28 mouse cellular contexts compared by ENCODE assay signal in the genomic region with DNA sequence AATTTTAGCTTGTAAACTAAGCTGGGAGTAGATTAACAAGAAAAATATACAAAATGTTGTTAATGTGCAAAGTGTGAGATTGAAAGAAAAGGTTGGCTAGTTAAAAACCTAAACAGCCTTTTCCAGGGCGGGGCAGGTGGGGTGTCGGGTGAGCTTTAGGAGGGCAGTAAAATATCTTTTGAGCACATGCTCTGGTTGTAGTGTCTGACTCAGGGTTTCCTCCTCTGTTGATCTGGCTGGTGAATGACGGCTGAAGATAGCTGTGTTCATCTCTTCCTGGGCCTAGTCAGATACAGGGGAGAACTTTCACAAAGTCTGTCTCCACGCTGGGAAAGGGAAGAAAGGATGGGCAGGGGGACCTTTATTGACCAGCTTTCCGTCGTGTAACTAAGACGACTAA.
DNase-seq lines count a peak whose midpoint lies in the region; ATAC-seq lines count a peak whose summit lies in the region.
"Had no signal": no experiment of that assay in that cellular context is flagged by ENCODE, and none has a peak within 500 bp of the region (broad histone marks: within the 10 kb centered on the region; RNA-seq: fewer than 3 reads in every experiment).

No protein-coding gene starts in this region.

- H3K4me1 ChIP-seq in liver, embryonic 15.5 days (replicated peaks): peaks cover 38% of the 10 kb centered on the region
- H3K4me1 ChIP-seq: heart, embryonic 10.5 days; hindbrain, embryonic 12.5 days; intestine, embryonic 15.5 days; limb, embryonic 10.5 days; limb, embryonic 15.5 days; lung, embryonic 15.5 days; midbrain, embryonic 15.5 days had no signal

- H3K4me3 ChIP-seq in liver, embryonic 15.5 days (replicated peaks): no peak overlapping the region
- H3K4me3 ChIP-seq: forebrain, embryonic 13.5 days; heart, embryonic 10.5 days; hindbrain, embryonic 12.5 days; intestine, embryonic 15.5 days; limb, embryonic 10.5 days; limb, embryonic 15.5 days; lung, embryonic 15.5 days; midbrain, embryonic 15.5 days had no signal

- 43% methylated on average over 7 of the region's 7 CpGs for WGBS in liver, embryonic 15.5 days (ENCODE audit: insufficient replicate concordance)

- H3K27ac ChIP-seq in liver, embryonic 15.5 days (replicated peaks): peak overlapping the region; percentile 26
- H3K27ac ChIP-seq: forebrain, embryonic 13.5 days; heart, embryonic 10.5 days; hindbrain, embryonic 12.5 days; hindbrain, postnatal 0 days; intestine, embryonic 15.5 days; kidney, postnatal 0 days; limb, embryonic 10.5 days; limb, embryonic 15.5 days; lung, embryonic 15.5 days; midbrain, embryonic 15.5 days had no signal

- H3K36me3 ChIP-seq in liver, embryonic 15.5 days (replicated peaks): peaks cover 54% of the 10 kb centered on the region
- H3K36me3 ChIP-seq: intestine, embryonic 15.5 days; limb, embryonic 15.5 days; lung, embryonic 15.5 days; midbrain, embryonic 15.5 days had no signal

- H3K27me3 ChIP-seq in liver, embryonic 15.5 days: no peaks in the 10 kb centered on the region
- H3K27me3 ChIP-seq: CH12.LX; forebrain, embryonic 13.5 days; hindbrain, embryonic 12.5 days; intestine, embryonic 15.5 days; limb, embryonic 15.5 days; lung, embryonic 15.5 days; midbrain, embryonic 15.5 days had no signal

- DNase-seq in 416B (ENCODE audit: low read depth) (peak; percentile 14), liver (peak; percentile 72)
- DNase-seq in c-Kit-negative CD71-positive TER-119-positive erythroid progenitor cells, embryonic 14.5 days (ENCODE audit: low read depth, low spot score): peak; percentile 12
- DNase-seq in right cerebral cortex, postnatal 14 days: no peak
- DNase-seq in kidney, postnatal 25 days: no peak
- DNase-seq in layer of hippocampus, adult 8-10 months (ENCODE audit: low spot score in 2 of 2): no peak
- no peak for DNase-seq in embryo, embryonic 9.5 days (ENCODE audit: extremely low spot score)
- DNase-seq: adrenal gland, adult 8-10 months; cerebellum, adult 11-12 months; cerebellum, postnatal 10 days; gastrocnemius, postnatal 14 days; kidney, adult 2 months; layer of hippocampus, adult 9-11 months; lung, postnatal 4 days; spleen, adult 18-20 months; thymus, adult 2 months had no signal

- H3K4me2 ChIP-seq in liver, embryonic 15.5 days: peak overlapping the region; percentile 0
- H3K4me2 ChIP-seq: forebrain, embryonic 13.5 days; hindbrain, embryonic 12.5 days; intestine, embryonic 15.5 days; limb, embryonic 15.5 days; lung, embryonic 15.5 days; midbrain, embryonic 15.5 days had no signal

- ATAC-seq in liver, embryonic 15.5 days (ENCODE audit: insufficient read depth): peak; percentile 82
- ATAC-seq: forebrain, embryonic 13.5 days; hindbrain, postnatal 0 days; intestine, embryonic 15.5 days; midbrain, embryonic 15.5 days had no signal

- no peaks in the 10 kb centered on the region for H3K9me3 ChIP-seq in liver, embryonic 15.5 days (replicated peaks)
- H3K9me3 ChIP-seq: forebrain, embryonic 13.5 days; heart, embryonic 10.5 days; hindbrain, embryonic 12.5 days; intestine, embryonic 15.5 days; limb, embryonic 10.5 days; limb, embryonic 15.5 days; lung, embryonic 15.5 days; midbrain, embryonic 15.5 days had no signal

- H3K9ac ChIP-seq in liver, embryonic 15.5 days: no peak overlapping the region
- H3K9ac ChIP-seq: forebrain, embryonic 13.5 days; hindbrain, embryonic 12.5 days; intestine, embryonic 15.5 days; limb, embryonic 15.5 days; lung, embryonic 15.5 days; midbrain, embryonic 15.5 days had no signal

Comparison
In these comparisons a context has a peak if more than half of its experiments do, and no peak if none do; other contexts are left out.
1. DNase-seq: peak in 416B (single experiment), c-Kit-negative CD71-positive TER-119-positive erythroid progenitor cells, embryonic 14.5 days (single experiment) and liver (single experiment); none in right cerebral cortex, postnatal 14 days (single experiment), kidney, postnatal 25 days (0 of 2), layer of hippocampus, adult 8-10 months (0 of 2) and embryo, embryonic 9.5 days (single experiment).